Mouse (Mus musculus) bone marrow macrophage, adult 2 months (primary cell): ENCODE measurements around the gene Lrch3.

Experiments
- CTCF ChIP-seq: IDR thresholded peaks from 2 replicates; pipeline ENCODE4 v1.5.1; 2012; ENCODE audit warnings: low read depth, mild to moderate bottlenecking, low read length, moderate library complexity
- POLR2A ChIP-seq: IDR thresholded peaks from 2 replicates; pipeline ENCODE4 v1.6.1; 2012; ENCODE audit warnings: mild to moderate bottlenecking, low read depth, low read length, borderline replicate concordance

DNA sequence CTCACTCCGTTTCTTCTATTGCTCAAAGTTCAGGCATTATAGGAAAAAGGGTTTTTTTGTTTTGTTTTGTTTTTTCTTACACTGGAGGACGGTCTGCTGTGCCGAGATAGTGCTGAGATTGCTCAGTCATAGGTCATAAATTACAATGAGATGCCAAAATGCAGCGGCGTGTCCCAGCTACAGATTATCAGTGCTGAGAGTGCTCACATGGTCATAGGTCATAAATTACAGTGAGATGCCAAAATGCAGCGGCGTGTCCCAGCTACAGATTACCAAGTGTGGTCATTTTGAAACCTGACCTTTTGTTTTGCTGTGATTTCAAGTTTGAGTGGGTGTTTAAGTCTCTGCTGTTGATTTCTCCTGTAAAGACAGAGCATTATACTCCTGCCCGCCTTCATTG lies 7.2 kb upstream of the Lrch3 start:
- TF ChIP-seq POLR2A (no peak), CTCF (no peak)
